Mouse (Mus musculus) cerebellum, adult 9-10 months (tissue): ENCODE results near the gene Pycr1.

Experiments
- DNase-seq: peaks from one replicate; pipeline ENCODE4 v3.0.0; 2022

The Pycr1 gene

DNA sequence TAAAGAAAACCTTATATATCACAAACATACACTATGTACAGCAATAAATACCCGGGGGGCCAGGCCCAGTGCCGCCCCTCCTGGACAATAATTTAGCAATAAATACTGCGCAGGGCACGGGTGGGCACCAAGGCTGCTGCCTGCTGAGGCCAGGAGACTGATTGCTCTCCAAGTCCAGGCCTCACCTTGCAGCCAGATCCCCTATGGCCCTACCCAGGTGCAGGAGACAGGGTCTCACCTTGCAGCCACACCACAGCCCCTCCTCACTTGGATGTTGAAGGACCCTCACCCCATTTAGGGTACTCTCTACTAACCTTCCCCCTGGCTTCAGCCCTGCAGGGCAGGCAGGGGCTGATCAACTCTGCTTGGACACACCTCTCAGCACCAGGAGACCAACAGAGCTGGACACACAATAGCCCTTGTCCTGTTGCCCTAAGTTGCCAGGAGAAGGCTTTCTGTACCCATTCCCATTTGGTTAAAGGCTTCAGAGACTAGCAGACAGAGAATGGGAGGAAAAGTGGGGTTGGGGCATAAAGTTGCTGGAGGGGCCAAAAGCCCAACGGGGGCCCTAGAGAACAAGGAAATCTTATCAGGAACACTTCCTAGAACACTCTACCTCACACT lies 18.3 kb downstream of the Pycr1 start, which contains the start of gene Sirt7:
Gene Sirt7 (minus strand): TSS at position 89 of the 624 bp plus-strand sequence.
- DNase-seq = no peak

DNA sequence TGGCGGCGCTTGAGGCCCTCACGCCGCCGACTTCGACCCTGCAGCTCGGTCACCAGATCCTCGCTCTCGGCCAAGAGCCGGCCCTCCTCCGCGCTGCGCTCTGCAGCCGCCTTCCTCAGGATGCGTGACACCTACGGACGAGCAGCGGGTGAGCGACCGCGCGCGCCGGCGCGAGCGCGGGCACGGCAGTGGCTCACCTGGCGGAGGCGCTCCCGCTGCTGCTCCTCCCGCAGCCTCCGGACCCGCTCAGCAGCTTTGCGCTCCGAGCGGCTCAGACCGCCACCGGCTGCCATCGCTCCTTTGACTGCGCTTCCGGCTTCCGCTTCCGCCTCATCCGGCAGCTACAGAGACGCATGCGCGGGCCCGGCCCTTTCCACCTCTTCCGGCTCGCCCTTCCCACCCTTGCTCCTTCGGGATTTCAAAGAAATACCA lies 18.9 kb downstream of the Pycr1 start:
- DNase-seq = peak; percentile 80

- peak; percentile 58 for DNase-seq
Measured at GRCm38 (mm10) chr11:120623961-120624679, 19.4 kb downstream of the Pycr1 start.

GRCm38 (mm10) chr11:120622805-120623204 lies 20.8 kb downstream of the Pycr1 start:
- no peak for DNase-seq

DNA sequence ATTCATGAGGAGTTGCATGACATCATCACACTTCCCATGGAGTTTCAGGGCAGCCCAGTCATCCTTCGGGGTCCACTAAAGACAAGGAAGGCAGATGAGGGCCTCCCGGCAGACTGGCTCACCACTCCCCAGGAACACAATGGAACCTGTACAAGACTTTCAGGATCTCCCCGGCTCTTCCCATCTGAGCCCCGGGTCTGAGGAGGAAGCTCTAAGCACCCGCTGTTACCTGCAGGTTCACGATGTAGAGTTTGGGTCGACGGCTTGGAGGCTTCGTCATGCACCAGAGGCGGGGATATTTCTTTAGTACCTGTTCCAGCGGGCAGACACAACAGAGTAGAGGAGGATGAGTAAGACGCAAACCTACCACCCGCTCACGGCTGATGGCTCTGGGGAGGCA lies 23.4 kb downstream of the Pycr1 start:
- peak; percentile 37 for DNase-seq

DNA sequence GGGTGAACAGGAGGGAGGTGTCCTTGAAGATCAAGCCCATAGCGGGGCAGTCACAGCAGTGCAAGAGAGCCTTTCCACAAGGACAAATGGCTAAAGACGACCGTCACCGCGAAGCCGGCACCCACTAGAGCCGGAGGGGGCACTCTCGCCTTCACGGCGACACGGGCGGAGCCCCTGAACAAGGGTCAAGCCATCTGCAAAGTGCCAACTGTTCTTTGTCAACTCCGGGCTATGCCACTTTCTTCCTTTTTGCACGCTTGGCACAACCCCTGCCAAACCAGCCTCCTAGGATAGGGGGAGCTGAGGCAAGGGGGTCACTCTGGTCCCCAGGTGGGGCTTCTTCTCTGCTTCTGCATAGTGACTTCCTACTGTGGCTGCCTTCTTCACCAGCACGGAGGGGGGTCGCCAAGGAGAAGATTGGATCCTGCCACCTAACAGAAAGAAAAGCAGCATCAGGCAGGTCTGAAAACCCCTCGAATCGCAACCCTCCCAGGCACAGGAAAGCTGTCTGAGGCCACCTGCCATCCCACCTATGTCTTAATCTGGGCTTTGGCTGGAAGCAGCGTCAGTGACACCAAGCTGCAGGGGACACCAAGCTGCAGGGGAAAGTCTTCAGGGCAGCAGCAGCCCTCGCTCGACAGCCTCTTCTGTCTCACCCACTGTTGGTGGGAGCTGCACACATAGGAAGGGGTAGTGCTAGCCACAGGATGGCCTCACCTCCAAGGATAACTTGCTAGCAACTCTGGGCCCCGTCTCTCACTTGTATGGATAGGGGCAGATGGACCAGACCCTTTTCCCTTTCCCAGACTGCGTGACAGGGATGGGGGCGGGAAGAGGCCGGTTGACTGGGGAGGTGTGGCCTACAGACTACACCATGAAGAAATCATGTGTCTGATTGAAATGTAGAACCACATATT lies 24.7 kb downstream of the Pycr1 start:
- DNase-seq = peak; percentile 61

DNA sequence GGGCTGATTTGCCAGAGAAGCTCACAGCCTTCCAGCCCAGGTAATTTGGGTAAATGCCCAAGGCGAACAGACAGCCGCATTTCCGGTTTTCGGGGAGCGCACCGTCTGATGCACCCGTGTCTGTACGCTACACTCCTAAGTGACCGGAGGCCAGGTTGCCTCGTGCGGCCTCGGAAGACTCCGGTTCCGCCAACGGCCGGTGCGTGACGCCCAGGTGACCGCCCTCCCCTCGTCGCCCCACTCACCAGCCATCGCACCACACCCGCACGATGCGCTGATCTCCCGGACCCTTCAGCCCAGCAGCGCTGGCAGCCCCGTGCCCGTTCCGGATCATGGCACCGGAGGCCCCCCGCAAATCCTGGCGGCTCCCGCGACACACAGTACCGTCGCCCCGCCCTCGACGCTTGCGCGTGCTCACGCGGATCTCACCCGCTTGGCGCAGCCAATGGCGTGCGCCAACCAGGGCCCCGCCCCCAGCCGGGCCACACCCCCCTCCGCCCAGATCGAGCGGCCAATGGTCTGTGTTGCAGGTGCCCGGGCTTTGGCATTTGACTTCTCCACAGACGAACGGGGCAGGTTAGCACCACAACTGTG lies 26.0 kb downstream of the Pycr1 start, which contains the start of gene Pcyt2:
Gene Pcyt2 (minus strand): TSS at position 418 of the 594 bp plus-strand sequence.
- peak; percentile 94 for DNase-seq

DNA sequence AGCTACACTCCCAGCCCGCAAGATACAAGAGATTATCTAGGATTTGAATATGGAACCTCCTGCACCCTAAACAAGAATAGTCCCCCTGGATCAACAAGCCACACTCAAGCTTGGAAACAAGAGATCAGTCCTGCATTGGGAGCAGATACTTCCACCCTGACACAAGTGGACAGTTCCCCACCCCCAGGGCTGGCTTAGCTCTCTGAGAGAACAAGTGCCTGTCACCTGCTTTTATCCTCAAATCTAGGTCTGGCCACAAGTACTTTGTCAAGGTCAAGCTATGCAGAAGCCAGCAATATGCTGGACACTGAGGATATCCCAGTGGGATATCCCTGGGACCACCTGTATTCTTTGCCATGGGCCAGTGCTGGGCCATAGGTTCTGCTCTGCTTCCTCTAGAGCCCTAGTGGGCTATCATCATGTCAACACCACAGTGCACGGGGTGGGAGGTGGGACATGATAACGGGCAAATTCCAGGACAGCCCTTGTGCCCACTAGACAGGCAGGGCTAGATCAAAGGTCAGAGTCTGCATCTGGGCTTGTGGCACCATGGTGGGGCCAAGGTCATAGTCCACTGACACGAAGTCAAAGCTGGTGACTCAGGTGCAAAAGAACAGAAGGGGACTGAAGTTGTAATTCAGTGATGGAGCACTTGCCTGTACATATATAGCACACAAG lies 26.8 kb downstream of the Pycr1 start:
- peak; percentile 57 for DNase-seq

GRCm38 (mm10) chr11:120615606-120616203 lies 27.9 kb downstream of the Pycr1 start:
- peak; percentile 46 for DNase-seq

GRCm38 (mm10) chr11:120615167-120615566 lies 28.4 kb downstream of the Pycr1 start:
- peak; percentile 52 for DNase-seq

DNA sequence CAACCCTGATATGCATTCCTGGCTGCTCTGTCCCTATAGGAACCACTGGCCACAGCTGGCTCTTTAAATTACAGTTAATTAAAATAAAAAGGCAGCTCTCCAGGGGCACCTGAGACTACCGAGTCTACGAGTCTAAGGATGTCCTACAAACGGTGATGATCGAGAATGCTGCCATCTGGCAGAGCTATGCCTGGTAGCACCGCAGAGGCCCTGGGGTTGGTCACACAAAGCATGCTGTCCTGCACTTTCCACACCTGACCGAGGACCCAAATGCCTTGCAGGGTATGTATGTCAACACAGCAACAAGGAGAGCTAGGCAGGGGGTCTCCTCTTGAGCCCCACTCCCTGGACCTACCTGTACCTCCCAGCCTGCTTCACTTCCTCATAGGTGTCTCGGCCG lies 29.6 kb downstream of the Pycr1 start:
- peak; percentile 61 for DNase-seq

DNA sequence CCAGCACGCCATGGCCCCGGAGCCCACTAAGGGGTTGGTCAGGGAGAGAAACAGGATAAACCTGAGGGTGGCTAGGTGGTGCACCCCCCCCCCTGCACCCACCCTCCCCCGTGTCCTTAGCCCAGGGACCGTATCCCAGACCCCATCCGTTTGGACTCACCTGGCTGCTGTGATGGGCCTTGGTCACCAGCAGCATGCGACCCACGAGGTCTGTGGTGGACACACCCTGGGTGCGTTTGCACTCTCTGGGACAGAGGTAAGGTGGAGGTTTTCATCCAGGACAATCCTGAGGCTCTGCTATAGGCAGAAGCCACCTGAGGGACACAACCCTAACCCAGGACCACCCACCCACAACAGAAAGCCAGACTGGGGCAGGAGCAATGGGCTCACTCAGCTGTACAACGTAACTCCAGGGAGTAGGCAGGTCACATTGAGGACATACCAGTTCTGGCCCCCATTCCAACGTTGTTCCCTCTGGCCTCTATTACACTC lies 30.0 kb downstream of the Pycr1 start:
- no peak for DNase-seq

DNA sequence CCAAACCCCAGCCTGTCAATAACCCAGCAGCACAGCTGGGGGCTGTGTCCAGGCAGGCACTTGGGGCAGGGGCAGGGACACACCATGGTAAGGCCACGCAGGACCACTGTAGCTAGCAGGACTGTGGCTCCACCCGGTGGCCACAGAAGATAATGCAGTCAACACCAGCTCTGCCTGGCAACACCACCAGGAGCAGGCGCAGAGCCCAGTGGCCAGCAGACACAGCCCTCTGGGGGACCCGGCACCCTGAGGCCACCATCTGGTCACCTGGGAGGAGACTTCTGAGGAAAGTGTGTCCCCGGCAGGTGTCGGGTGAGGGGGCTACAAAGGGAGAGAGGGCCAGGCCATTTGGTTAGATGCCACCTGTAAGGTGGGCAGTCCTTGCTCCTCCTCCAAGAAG lies 30.8 kb downstream of the Pycr1 start:
- DNase-seq = peak; percentile 95

GRCm38 (mm10) chr11:120610477-120611046 lies 33.0 kb downstream of the Pycr1 start:
- peak; percentile 36 for DNase-seq

- peak; percentile 34 for DNase-seq
Measured at GRCm38 (mm10) chr11:120609250-120609649, 34.3 kb downstream of the Pycr1 start.

DNA sequence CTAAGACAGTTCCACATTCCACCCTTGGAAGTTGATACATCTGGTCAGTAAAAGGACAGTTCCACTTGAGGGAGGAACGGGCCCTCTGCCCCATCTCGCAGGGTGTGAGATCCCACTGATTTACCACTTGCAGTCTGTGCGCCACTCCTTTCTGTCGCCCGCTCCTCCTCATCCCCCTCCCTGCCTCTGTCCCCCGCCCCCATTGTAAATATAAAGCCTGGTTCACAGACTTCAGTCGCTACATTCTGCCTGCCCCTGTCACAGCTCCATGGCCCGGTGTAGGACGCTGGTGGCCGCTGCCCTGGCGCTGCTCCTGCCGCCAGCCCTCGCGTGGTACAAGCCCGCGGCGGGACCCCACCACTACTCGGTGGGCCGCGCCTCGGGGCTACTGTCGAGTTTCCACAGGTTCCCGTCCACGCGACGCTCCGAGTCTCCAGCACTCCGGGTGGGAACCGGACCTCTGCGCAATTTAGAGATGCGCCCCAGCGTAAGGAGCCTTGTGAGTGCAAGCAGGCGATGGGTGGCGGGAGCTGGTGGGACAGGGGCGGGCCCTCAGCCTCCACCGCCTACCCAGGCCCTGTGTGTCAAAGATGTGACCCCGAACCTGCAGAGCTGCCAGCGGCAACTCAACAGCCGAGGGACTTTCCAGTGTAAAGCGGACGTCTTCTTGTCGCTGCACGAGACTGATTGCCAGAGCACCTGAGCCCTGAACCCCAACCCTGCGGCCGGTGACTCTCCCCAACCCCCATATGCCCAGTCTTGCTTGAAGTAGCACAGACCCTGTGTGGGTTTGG lies 35.1 kb downstream of the Pycr1 start, which contains the start of gene Npb:
Gene Npb (plus strand): TSS at position 237 of the 794 bp plus-strand sequence.
- no peak for DNase-seq

DNA sequence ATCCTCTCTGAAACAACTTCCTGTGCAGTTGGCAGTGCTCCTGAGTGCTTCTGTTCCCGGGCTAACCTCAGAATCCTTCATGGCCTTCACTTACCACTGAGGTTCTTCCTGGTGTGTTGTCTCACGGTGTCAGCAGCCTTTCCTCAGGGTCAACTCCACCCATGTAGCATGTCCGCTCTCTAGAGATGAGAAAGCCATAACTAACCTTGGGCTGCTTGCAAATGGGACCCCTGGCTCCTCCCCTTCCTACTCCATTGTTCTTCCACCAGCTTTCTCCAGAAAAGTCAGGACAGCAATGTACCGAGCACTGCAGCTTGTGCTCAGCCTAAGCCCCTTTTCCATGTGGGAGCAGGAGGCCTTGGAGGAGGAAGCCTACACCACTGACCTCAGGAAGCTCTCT lies 36.8 kb downstream of the Pycr1 start:
- no peak for DNase-seq

DNA sequence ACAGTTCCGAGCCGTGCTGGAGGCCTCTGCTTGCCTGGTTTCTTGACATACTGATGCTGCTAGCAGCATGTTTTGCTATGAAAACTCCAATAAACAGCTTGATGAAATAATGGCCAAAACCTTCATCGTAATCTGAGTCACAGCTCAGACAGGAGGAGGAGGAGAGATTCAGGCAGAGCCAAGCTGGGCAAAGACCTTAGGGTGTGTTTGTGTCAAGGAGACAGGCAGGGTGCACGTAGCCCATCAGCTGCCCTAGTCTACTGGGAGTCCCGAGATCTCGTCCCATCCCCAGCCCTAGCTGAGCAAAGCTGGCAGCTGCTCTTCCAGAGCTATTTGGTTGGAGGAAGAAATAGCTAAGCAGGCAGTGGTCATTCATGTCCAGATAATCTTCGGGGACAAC lies 37.9 kb downstream of the Pycr1 start:
- DNase-seq = no peak

DNA sequence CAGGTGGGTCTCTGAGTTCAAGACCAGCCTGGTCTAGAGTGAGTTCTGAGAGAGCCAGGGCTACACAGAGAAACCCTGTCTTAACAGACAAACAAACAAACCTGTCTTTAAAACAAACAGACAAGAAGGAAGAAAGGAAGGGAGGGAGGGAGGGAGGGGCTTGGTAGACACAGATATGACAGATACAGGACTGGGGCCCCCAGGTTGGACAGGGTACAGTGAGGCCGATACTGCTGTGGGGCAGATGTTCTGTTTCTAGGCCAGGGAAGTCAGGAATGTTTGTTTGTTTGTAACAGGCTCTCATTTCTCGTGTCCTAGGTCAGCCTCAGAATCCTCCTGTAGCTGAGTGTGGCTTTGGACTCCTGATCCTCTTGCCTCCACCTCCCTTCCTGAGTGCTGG lies 40.0 kb downstream of the Pycr1 start:
- no peak for DNase-seq

DNA sequence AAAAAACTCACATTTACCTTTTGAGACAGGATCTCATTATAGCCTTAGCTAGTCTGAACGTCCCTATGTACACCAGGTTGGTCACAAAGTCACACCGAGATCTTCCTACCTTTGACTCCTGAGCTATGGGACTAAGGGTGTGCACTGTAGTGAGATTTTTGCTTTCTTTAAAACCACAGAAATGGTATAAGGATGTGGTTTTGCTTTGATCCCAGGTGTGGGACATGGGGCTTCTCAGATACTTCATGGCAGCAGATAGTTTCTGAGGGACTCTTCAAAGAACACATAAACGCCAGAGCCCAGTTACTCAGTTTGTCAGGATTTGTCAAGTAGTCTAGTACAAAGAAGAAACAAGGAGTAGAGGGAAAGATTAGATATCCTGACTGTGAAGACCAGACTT lies 42.9 kb downstream of the Pycr1 start:
- no peak for DNase-seq
